Mouse (Mus musculus) T-helper 17 cell (primary cell): Measurements from ENCODE around the gene 6430628N08Rik.

ENCODE experiments used
- in situ Hi-C, 2 experiments: fragments of 300-600 bp; cut with MboI, MseI; formaldehyde crosslinking; loops; 1 replicate in 1 of 2; 2 replicates in 1 of 2; pipeline ENCODE4 v1.15.1; 2025; ENCODE audit warnings: high pct_unique_total_duplicates in 2 of 2

The 6430628N08Rik gene

GRCm38 (mm10) chr4:115938276-115939160, 48.1 kb downstream of the 6430628N08Rik start:
- in situ Hi-C loops, result no loop called here

- in situ Hi-C loops, result no loop called here
Measured at GRCm38 (mm10) chr4:115939295-115940102, 49.0 kb downstream of the 6430628N08Rik start, which contains the start of gene Dmbx1. Gene Dmbx1 (minus strand): TSS chr4:115939926.

GRCm38 (mm10) chr4:115940681-115941080, 50.2 kb downstream of the 6430628N08Rik start:
- in situ Hi-C loops, result no loop called here

- in situ Hi-C loops, result no loop called here
Measured at GRCm38 (mm10) chr4:115941242-115941820, 50.9 kb downstream of the 6430628N08Rik start.

- in situ Hi-C loops, result no loop called here
Measured at GRCm38 (mm10) chr4:115943669-115944314, 53.3 kb downstream of the 6430628N08Rik start.
